Mouse (Mus musculus): Measurements from ENCODE around the gene Med10. TPM values are rescaled to one million over a fixed set of nuclear protein-coding genes. Genes with fewer than 3 reads are reported as not detected.

Gene Med10
- polyA plus RNA-seq (2015; fragmentation: Nextera tagmentation; extraction: Ambion mirVana): 139 and 140 TPM in 2 replicates

DNA sequence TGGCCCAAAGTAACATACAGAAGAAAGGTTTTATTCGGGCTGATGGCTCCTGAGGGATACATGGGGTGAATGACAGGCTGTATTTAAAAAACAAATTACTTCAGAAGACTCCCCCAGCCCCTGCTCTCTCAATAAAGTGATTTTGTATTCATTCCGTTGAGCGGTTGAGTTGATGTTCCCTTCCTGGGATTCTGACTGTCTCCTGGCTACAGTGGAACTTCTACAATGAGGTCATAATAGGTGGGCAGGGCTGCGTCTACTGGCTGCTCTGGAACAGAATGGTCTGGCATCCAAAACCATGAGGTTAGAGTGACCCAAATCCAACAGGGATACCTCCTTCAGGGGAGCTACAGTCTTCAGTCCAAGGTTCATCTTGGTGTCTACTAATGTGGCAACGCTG is at the start of gene Med10:
Gene Med10 (plus strand): TSS at position 301 of the 400 bp plus-strand sequence.
- Histone ChIP-seq H3K4me2 (no peak within 1 kb of the TSS), H3K27ac (no peak within 1 kb of the TSS), H3K27me3 (replicated peaks) (no peaks in the 10 kb centered on the region), H3K4me1 (no peaks in the 10 kb centered on the region), H3K4me3 (replicated peaks) (no peak within 1 kb of the TSS), H3K36me3 (no peaks in the 10 kb centered on the region), H3K9ac (no peak within 1 kb of the TSS), H3K9me3 (no peaks in the 10 kb centered on the region)
- WGBS: 79% methylated on average over 5 of the region's 5 CpGs
- no peak for ATAC-seq (ENCODE audit: insufficient read depth, low FRiP score, low read depth)

DNA sequence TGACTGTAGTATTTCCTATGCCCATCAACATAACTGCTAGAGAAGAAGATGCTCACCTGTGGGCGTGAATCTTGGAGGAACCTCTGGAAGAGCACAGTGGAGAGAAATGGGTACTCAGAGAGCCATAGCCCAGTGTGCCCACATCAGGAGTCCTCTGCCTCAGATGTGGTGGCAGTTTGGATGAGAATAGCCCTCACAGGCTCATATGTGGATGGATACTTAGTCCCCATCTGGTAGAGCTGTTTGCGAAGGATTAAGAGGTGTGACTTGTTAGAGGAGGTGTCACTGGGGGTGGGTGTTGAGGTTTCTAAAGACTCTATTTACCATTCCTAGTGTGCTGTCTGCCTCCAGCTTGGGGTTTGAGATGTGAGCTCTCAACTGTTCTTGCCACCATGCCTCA is 49.3 kb upstream of the Med10 start:
- H3K4me1 ChIP-seq: no peaks in the 10 kb centered on the region
- 59% methylated on average over 2 of the region's 2 CpGs for WGBS
- H3K9me3 ChIP-seq: no peaks in the 10 kb centered on the region
- ATAC-seq (ENCODE audit: insufficient read depth, low FRiP score, low read depth): no peak
- H3K27me3 ChIP-seq (replicated peaks): no peaks in the 10 kb centered on the region
- H3K4me3 ChIP-seq (replicated peaks): no peak overlapping the region
- H3K4me2 ChIP-seq: no peak overlapping the region
- no peak overlapping the region for H3K27ac ChIP-seq
- H3K36me3 ChIP-seq: no peaks in the 10 kb centered on the region
- H3K9ac ChIP-seq: no peak overlapping the region

DNA sequence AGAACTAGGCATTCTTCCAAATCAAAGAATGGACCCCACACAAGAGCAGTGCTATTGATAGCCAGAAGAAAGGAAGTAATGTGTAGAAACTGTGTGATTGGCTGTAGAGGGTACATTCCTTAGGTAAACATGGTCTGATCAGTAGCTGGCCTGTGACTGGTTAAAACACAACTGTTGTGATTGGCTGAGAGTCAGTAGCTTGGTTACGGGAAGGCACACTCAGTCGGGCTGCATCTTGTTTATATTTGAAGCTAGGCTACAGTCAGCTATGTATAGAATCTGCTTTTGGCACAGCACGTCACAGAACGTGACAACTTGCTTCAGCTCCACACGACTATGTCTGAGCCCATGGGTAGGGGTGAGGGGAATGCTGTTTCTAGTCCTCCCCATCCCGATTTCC is 43.2 kb upstream of the Med10 start:
- Histone ChIP-seq H3K9me3 (no peaks in the 10 kb centered on the region), H3K4me2 (no peak overlapping the region), H3K36me3 (no peaks in the 10 kb centered on the region), H3K4me1 (no peaks in the 10 kb centered on the region), H3K27ac (no peak overlapping the region), H3K4me3 (replicated peaks) (no peak overlapping the region), H3K9ac (no peak overlapping the region), H3K27me3 (replicated peaks) (no peaks in the 10 kb centered on the region)
- no peak for ATAC-seq (ENCODE audit: insufficient read depth, low FRiP score, low read depth)
- 53% methylated on average over 6 of the region's 6 CpGs for WGBS

DNA sequence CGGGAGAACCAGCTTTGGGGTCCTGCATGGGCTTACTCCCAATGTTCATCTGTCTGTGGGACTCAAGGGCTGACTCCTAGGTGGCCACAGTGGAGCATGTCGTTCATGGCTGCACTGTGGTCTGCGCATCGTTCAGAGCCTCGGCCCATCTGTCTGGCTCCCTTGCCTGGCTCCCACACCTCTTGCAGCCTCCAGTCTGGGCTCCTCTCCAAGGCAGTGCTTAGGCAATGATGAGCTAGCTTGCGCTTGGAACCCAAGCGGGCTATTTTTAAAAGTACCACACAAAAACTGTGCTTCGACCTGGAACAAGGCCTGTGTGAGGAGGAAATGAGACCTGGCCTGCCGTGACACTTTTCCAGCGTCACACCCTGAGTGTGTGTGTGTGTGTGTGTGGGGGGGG is 40.8 kb upstream of the Med10 start:
- H3K9me3 ChIP-seq: no peaks in the 10 kb centered on the region
- no peaks in the 10 kb centered on the region for H3K36me3 ChIP-seq
- no peak overlapping the region for H3K4me3 ChIP-seq (replicated peaks)
- no peak overlapping the region for H3K27ac ChIP-seq
- H3K4me2 ChIP-seq: no peak overlapping the region
- no peaks in the 10 kb centered on the region for H3K27me3 ChIP-seq (replicated peaks)
- no peak; the same call in 1 of the 2 replicates for ATAC-seq (ENCODE audit: insufficient read depth, low FRiP score, low read depth)
- H3K9ac ChIP-seq: no peak overlapping the region
- H3K4me1 ChIP-seq: no peaks in the 10 kb centered on the region
- WGBS: 64% methylated on average over 10 of the region's 10 CpGs

DNA sequence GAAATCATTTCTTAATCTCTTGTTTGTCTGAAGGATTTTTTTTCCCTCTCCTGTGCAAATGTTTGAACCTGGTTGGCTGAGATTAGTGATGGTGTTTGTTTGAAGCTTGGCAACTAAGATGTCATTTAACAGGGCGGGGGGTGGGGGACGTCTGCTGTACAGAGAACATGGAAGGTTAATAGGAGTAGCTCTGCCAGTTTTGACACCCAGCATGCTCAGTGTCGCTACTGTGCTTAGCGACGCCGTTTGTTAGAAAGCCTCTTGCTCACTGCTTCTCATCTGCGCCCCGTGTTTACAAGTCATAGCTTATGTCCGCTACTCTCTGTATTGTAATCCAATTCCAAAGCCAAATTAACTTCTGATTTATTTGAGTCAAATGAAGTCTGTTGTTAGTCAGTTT is 37.5 kb upstream of the Med10 start:
- H3K27me3 ChIP-seq (replicated peaks): no peaks in the 10 kb centered on the region

DNA sequence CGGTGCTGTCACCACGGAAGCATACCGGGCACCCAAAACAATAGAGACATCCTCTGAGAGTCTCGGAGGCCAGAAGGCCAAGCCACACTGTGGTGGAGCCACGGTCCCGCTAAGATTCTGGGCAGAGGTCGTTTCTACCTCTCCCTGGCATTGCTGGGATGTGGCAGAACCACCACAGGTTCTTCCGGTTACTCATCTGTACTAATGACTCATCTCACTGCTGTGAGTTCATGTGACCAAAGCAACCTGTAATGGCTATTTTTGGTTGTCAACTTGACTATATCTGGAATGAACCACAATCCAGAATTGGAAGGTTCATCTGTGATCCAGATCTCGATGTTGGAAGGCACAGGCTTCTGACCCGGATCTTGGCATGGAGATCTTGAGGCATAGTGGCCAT is 34.0 kb upstream of the Med10 start:
- 88% methylated on average over 10 of the region's 10 CpGs for WGBS
- no peak overlapping the region for H3K4me2 ChIP-seq
- no peak for ATAC-seq (ENCODE audit: insufficient read depth, low FRiP score, low read depth)

More for the DNA sequence above, 37.5 kb upstream of the Med10 start:
- 51% methylated on average over 9 of the region's 9 CpGs for WGBS
- Histone ChIP-seq H3K9ac (no peak overlapping the region), H3K9me3 (no peaks in the 10 kb centered on the region), H3K36me3 (no peaks in the 10 kb centered on the region), H3K27ac (no peak overlapping the region), H3K4me2 (no peak overlapping the region), H3K4me3 (replicated peaks) (no peak overlapping the region), H3K4me1 (no peaks in the 10 kb centered on the region)
- ATAC-seq (ENCODE audit: insufficient read depth, low FRiP score, low read depth): no peak

DNA sequence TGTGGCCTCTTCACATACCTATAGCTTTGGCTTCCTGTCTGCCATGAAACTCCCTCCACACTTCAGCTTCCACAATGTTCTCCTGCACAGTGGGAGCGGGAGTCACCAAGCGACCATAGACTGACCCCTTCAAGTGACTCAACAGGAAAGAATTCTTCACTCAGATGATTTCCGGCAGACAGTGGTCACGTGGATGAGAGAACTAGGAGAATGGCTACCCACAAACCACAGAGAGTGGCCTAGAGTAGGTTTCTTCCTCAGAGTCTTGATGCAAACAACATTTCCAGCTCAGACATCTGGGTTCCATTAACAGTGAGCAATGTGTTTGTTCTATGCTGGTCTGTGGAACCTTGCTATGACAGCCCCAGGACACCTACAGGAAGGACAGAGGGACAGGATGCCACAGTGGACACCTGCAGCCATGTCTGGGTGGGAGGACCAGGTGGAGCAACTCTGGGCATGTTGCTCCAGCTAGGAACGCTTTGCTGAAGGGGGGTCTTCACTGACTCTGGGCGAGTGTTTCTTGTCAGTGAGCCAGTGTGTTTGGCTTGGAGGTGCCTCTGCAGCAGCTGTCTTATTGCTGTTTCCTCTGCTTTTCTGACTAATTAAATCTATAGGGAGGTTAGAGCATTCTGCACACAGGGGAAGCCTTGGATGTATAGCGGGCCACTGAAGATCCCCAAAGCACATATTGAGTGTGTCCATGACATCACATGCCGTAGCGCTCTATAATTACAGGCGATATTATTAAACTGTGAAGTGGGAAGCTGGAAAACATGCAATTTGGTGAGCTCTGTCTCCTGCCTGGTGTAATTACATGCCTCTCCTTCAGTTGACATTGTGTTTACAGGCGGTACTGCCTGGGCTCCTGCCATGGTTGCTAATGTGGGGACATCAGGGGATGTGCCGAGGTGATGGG is 31.4 kb upstream of the Med10 start:
- 79% methylated on average over 12 of the region's 12 CpGs for WGBS

More for the DNA sequence above, 34.0 kb upstream of the Med10 start:
- no peak overlapping the region for H3K4me3 ChIP-seq (replicated peaks)
- no peaks in the 10 kb centered on the region for H3K4me1 ChIP-seq
- H3K27ac ChIP-seq: no peak overlapping the region
- H3K9me3 ChIP-seq: no peaks in the 10 kb centered on the region
- H3K27me3 ChIP-seq (replicated peaks): no peaks in the 10 kb centered on the region
- H3K9ac ChIP-seq: no peak overlapping the region
- no peaks in the 10 kb centered on the region for H3K36me3 ChIP-seq

DNA sequence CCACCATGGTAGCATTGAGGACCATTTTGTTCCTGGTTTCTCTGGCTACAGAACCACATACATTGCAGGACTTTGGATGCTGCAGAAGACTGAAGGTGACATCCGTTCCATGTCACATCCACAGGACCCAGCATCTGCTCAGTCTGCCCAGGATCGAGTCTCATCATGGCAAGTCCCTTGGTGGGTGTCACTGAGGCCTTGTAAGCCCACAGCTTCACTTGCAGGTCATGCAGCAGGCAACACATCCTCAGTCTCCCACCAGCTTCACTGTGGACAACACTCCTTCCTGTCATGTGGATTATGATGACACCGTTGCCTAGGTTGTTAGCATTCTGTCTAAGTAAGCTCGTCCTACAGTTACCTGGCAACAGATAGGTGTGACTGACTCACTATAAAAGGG is 29.8 kb upstream of the Med10 start:
- H3K36me3 ChIP-seq: no peaks in the 10 kb centered on the region
- H3K4me1 ChIP-seq: no peaks in the 10 kb centered on the region
- ATAC-seq (ENCODE audit: insufficient read depth, low FRiP score, low read depth): no peak
- no peaks in the 10 kb centered on the region for H3K27me3 ChIP-seq (replicated peaks)
- H3K27ac ChIP-seq: no peak overlapping the region
- no peak overlapping the region for H3K9ac ChIP-seq
- no peaks in the 10 kb centered on the region for H3K9me3 ChIP-seq
- WGBS: 79% methylated on average over 4 of the region's 4 CpGs
- H3K4me3 ChIP-seq (replicated peaks): no peak overlapping the region
- no peak overlapping the region for H3K4me2 ChIP-seq

More for the DNA sequence above, 31.4 kb upstream of the Med10 start:
- H3K4me3 ChIP-seq (replicated peaks): no peak overlapping the region
- no peaks in the 10 kb centered on the region for H3K36me3 ChIP-seq
- no peaks in the 10 kb centered on the region for H3K9me3 ChIP-seq
- no peak for ATAC-seq (ENCODE audit: insufficient read depth, low FRiP score, low read depth)
- H3K27ac ChIP-seq: no peak overlapping the region
- no peak overlapping the region for H3K4me2 ChIP-seq
- H3K9ac ChIP-seq: no peak overlapping the region
- H3K4me1 ChIP-seq: no peaks in the 10 kb centered on the region
- H3K27me3 ChIP-seq (replicated peaks): no peaks in the 10 kb centered on the region

DNA sequence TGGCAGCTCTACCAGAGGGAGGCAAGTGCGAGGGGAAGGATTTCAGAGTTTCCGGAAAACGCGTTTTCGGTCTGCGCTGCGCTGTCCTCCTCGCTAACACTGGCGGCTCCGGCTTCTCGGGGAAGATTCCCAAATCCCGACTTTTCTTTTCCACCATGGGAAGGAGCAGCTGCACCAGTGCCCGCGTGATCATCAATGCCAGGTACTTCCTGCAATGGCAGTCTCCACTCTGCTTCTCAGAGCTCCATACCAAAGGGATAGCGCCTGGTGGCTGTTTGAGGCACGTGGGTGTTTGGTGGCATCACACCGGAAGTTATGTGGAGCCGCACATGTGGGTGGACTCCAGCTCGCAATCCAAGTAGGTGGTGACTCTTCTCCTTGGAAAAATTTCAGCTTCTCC is 24.0 kb upstream of the Med10 start:
- Histone ChIP-seq H3K4me1 (no peaks in the 10 kb centered on the region), H3K36me3 (no peaks in the 10 kb centered on the region), H3K9me3 (no peaks in the 10 kb centered on the region), H3K4me2 (no peak overlapping the region), H3K27me3 (replicated peaks) (no peaks in the 10 kb centered on the region), H3K9ac (no peak overlapping the region), H3K4me3 (replicated peaks) (no peak overlapping the region), H3K27ac (no peak overlapping the region)
- ATAC-seq (ENCODE audit: insufficient read depth, low FRiP score, low read depth): no peak
- 87% methylated on average over 19 of the region's 19 CpGs for WGBS

DNA sequence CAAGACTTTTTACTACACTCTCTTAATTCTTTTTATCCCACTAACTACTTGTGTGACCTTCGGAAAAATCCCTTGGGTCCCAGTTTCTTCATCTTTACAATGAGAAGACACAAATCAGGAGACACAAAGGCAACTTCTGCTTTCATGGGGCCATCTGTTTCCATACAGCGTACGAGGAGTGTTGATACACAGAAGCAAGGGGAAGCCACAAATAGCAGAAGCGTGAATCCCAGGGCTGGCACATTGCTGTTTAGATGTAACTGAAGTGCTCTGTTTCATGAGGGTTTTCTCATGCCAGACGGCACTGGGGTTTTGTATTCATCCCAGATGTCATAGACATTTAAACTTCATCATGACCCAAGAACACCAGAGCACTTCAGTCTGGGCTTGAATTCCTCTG is 13.5 kb upstream of the Med10 start:
- H3K4me2 ChIP-seq: no peak overlapping the region
- no peak overlapping the region for H3K27ac ChIP-seq
- no peaks in the 10 kb centered on the region for H3K27me3 ChIP-seq (replicated peaks)
- 77% methylated on average over 5 of the region's 5 CpGs for WGBS
- no peaks in the 10 kb centered on the region for H3K4me1 ChIP-seq
- H3K9me3 ChIP-seq: no peaks in the 10 kb centered on the region
- H3K9ac ChIP-seq: no peak overlapping the region
- ATAC-seq (ENCODE audit: insufficient read depth, low FRiP score, low read depth): no peak
- H3K36me3 ChIP-seq: no peaks in the 10 kb centered on the region
- H3K4me3 ChIP-seq (replicated peaks): no peak overlapping the region

DNA sequence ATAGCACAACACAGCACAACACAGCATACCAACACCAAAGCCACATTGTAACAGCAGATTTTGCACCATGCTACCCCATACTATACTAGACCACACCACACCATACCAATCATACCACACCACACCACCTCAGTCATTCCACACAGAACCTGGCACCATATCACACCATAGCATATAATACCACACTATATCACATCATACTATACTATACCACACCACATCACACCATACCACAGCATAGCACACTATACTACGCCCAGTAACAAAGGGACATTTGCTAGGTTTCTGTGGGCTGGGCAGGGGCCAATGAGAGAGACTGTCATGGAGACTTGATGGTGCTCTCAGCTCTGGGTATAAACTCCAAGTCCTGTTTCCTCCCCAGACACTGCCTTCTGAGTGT is 10.4 kb upstream of the Med10 start:
- Histone ChIP-seq H3K9ac (no peak overlapping the region), H3K36me3 (no peaks in the 10 kb centered on the region), H3K4me1 (no peaks in the 10 kb centered on the region), H3K27ac (no peak overlapping the region), H3K27me3 (replicated peaks) (no peaks in the 10 kb centered on the region), H3K9me3 (no peaks in the 10 kb centered on the region), H3K4me2 (no peak overlapping the region), H3K4me3 (replicated peaks) (no peak overlapping the region)
- ATAC-seq (ENCODE audit: insufficient read depth, low FRiP score, low read depth): no peak
- WGBS: 86% methylated on average over 1 of the region's 1 CpGs

DNA sequence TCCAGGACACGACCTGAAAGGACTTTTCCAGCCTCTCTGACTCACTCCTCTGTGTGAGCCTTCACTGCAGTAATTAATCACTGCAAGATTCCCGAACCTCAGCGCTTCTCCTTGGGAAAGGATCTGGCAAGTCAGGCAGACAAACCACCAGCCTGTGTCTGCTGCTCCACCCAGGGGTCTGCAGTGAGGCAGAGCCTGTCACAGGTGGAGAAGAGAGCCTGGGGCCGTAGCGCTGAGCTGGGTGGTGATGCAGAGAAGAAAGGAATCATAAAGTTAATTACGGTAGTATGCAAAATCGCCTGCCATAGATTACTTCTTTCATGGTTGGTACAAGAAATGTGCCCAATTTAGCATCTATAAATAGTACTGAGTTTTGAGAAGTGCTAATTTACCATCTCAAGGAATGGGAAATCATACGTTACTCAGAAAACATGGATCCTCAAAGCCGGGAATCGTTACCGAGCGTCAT is 9.6 kb upstream of the Med10 start:
- WGBS: 57% methylated on average over 12 of the region's 12 CpGs
- no peaks in the 10 kb centered on the region for H3K9me3 ChIP-seq

More for the DNA sequence above, 9.6 kb upstream of the Med10 start:
- no peaks in the 10 kb centered on the region for H3K36me3 ChIP-seq
- H3K27ac ChIP-seq: no peak overlapping the region
- H3K4me1 ChIP-seq: no peaks in the 10 kb centered on the region
- no peak overlapping the region for H3K9ac ChIP-seq
- H3K4me3 ChIP-seq (replicated peaks): no peak overlapping the region
- no peaks in the 10 kb centered on the region for H3K27me3 ChIP-seq (replicated peaks)
- ATAC-seq (ENCODE audit: insufficient read depth, low FRiP score, low read depth): no peak
- no peak overlapping the region for H3K4me2 ChIP-seq

Data from stomach, embryonic 15.5 days (tissue).